Mouse (Mus musculus): Measurements from ENCODE around the gene Psat1.
A peak's percentile ranks its signal among the peaks of the same experiment; 100 is the strongest.

Gene Psat1

DNA sequence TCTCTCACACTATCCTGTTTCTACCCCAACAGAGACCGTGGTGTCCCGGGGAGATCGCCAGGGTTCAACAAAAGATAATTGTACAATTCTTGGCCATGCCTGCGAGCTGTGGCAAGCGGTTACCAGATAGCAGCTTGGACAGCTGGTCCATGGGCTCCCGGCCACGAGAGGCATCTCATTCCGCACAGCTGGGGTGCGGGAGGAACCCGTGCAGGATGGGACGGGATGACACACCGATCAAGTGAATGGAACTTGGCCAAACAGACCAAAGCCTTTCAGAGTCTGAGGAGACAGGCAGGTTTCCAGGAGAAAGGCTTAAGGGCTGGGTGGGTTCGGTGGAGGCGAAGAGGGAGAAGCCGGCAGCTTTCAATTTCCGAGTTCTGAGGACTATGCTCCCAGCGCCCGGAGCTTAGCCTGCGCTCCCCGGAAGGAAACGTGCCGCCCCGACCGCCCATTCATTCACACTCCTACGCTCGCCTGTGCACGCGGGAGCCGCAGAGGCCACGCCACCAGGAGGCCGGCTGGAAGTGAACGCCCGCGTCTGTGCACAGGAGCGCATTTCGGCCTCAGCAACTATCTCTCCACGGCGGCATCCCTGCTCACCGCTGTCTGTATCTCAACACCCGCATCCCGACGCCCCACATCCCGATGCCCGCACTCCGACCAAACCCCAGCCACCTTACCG is 22.8 kb downstream of the Psat1 start:
- peak; percentile 21 for DNase-seq (ENCODE audit: low spot score)

DNA sequence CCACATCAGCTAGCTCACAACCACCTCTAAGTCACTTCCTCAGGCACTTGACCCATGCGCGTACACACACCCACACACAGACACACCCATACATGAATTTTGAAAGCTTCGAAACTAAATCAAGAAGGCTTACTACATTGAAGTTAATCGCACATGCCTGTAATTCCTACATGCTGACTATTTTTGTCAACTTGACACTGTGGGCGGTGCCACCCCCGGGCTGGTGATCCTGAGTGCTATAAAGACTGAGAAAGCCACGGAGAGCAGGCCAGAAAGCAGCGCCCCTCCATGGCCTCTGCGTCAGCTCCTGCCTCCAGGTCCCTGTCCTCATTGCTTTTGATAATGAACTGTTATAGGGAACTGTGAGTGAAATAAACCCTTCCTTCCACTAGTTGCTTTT is 23.7 kb downstream of the Psat1 start:
- DNase-seq (ENCODE audit: low spot score): no peak

DNA sequence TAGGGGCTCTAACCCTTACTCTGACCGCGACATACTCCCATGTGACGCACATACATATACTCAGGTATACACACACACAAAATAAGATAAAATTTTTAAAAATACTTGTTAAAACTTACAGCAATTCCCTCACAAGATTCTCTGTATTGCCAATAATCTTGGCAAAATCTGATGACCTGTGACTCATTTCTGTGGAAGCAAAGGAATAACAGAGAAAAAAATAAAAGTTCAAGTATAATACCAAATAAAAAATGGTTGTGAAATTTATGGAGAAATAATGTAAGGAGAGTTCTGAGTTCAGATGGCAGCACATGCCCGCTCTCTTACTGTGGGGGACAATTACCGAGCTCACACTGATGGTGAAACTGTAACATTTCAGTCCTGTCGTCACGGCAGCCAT is 27.8 kb downstream of the Psat1 start:
- no peak for DNase-seq (ENCODE audit: low spot score)

DNA sequence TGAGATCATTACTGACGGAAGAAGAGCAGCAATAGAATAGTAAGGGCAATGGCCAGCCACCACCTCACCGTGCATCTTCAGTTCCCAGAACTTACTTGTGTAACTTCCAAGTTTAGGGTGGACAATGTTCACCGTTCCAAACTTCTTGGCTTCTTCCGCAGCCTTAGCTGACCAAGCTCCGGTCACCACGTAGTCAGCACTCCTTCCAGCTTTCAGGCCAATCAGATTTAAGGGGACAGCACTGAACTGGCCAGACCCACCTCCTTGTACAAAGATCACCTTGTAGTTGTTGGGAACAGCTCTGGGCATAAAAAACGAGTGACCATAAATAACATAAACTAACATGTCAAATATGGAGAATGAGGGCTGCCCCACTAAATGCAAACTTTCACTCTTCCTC is 29.0 kb downstream of the Psat1 start:
- DNase-seq (ENCODE audit: low spot score): no peak

DNA sequence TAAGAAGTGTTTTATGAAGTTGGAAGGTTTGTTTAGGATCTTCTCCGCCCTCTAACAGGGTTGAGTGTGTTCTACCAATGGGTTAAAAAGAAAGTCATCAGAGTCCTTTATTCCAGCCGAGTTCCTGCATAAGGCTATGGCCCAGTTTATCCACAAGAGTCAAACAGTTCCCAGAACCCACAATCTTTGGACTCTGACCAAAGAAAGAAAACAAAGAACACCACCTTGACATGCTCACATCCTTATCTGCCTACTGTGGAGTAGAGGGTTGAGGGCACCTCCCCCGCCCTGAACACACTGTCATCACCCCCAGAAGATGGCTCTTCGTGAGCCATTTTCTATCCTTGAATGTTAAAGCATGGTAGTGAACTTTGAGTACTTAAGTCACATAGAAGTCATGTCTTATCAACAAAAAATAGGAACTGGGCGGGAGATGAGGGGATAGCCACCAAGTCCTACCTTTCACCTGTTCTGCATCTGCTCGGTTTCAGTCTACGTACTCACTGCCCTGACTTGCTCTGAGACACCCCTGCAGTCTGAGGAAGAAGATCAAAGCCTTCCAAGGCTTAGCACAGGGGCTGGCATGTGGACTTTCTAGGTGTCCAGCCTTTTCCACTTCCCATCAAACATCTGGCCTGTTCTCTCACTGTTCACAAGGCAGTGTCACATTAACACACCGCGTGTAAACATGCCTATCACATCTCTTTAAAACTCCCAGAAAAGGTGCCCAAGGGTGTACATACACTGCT is 33.7 kb downstream of the Psat1 start:
- DNase-seq (ENCODE audit: low spot score): no peak

DNA sequence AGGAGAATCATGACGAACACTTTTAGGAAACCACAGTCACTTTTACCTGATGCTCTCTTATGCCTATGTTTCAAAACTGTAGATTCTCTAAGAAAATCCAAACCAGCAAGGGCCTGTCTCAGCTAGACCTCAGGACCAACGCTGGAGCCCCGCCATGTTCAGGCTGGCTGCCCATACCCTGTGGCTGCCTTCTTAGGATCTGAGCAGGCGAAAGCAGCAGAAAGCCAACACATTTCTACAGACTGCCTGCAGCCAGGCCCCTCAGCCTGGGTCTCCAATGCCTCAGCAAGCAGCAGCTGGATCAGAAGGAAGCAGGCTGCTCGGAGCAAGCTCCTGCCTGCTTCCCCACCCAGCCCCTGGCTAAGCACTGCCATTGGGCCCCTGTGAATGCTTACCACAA is 35.7 kb downstream of the Psat1 start:
- DNase-seq (ENCODE audit: low spot score): no peak

DNA sequence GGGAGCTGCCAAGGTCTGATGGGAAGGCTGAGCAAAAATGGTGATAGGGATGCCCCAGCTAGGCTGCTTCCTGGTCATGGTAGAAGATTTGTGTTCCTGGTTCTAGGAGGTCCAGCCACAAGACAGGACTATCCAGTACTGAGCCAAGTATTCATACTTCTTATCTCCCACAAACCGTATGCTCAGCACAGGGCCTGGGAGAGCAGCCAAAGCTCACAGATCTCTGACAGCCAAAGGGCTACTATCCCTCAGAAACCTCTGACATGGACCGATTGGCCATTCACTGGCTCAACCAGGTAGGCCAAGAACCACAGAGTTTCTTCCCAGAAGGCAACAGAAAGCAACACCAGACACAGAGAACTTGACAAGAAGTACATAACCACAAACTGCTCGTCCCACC is 36.1 kb downstream of the Psat1 start:
- no peak for DNase-seq (ENCODE audit: low spot score)

DNA sequence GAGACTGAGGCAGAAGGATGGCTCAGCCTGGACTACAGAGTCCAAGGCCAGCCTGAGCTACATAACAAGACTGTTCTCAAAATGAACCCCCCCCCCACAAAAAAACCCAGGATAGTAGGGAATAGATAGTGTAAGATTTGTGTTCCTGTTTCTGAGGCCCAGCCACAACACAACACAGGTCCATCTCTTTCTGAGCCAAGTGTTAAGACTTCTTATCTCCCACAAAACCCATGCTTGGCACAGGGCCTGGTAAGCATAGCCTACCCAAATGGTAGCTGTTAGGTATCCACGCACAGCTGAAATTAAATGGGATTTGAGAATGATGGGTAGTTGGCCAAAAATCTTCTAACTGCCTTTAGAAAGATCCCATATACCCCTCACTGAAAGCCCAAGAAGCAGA is 36.6 kb downstream of the Psat1 start:
- DNase-seq (ENCODE audit: low spot score): no peak

DNA sequence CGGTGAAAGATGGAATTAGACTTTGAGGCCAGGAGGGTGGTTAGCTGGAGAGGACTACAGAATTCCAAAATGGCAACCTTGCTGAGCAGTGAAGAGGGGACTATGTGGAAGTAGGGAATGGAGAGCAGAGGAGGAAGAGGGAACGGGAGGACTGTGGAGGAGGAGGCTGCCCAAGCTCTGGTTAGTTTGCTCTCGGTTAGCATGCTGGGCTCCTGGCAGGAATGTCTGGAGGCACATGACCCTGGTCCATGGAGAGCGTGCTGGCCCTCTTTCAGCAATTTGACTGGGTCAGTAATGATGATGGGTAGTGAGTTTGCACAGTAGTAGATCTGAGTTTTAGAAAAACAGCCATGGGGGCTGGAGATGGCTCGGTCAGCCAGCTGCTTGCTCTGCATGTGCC is 39.1 kb downstream of the Psat1 start:
- DNase-seq (ENCODE audit: low spot score): no peak

DNA sequence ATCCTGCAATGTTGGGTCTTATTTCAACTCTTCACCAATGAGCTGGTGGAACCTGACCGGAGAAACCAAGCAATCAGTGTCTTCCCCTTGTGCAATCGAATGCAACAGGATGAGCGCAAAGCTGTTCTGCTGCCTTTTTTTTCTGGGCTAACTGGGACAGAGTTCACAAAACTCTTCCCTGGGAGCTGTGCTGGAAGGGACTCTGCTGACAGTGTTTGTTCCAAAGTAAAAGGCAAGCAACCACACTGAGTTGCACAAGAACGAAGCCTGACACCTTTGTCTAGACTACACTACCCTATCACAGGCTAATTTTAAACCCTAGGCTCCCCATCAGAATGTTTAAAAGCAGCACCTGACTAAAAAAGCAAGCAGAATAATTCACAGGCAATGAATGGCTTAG is 42.4 kb downstream of the Psat1 start:
- no peak for DNase-seq (ENCODE audit: low spot score)

DNA sequence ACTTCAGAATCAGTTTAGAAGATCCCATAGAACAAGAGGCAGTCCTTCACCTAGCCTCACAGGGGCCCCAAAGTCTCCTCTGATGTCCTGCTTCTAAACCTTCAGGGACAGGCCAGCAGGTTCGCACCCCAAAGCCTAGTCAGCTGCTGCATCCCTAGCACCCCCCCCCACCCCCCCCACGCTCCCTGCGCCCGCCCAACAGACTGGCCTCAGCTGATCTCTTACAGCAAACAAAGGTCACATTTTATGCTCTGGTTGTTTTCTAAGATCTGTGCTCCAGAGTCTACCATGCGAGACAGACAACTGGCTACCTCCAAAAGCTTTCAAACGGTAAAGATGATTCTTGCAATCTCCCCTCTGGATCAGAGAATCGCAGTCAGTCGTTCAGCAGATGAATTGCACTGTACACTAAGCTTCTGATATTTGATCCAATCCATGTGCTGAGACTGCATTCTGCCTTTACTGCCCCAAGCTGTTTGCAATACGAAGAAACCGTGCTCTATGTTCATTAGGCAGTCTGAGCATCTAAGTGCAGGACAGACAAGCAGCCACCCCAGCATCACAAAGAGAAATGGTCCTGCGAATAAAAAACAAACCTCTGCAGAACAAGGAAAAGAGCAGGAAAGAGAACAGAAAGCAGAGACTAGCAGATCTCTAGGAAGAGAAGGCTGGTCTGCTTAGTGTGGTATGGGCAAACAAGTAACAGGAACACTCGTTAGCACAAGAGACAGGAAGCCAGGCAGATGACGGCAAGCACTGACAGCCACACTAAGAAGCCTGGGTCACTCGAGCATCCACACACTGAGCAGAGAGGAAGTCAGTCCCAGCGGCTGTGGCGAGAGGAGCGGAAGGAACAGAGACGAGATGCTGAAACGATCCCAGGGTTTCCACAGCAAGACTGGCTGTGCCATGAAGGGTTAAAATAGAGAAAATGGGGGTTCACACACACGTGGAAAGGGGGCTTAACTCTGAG is 43.3 kb downstream of the Psat1 start:
- DNase-seq (ENCODE audit: low spot score): no peak

DNA sequence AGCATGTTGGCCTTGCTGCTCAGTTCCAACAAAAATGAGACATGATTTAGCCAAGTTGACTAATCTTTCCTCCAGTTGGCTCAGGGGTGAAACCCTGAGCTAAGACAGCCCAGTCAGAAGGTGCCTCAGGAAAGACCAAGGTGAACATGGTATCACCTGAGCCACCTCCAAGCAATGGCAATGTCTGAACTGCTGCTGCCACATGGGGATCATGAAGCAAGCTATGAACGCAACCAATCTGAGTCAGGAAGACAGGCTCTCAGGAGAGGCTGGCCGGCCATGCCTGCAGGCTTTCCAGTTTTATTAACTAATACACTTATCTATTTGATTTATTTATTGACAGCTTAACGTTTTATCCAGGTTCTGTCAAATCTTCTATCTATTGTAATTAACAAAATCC is 51.5 kb downstream of the Psat1 start:
- DNase-seq (ENCODE audit: low spot score): no peak

DNA sequence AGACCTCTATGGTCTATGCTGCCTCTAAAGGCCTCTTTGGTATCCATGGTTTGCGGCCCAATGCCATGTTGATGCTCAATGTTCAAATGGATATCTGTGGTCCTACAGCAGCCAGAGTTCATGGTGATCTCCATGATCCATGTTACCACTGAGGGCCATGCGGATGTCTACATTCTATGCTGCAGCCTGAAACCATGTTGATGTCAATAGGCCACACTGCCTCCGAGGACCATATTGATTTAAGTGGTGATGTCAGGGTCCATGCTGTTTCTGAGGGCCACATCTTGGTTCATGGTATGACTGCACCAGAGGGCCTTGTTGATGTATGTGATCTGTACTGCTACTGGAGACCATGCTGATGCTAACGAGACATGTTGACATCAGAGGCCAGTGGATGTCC is 55.0 kb downstream of the Psat1 start:
- no peak for DNase-seq (ENCODE audit: low spot score)

DNA sequence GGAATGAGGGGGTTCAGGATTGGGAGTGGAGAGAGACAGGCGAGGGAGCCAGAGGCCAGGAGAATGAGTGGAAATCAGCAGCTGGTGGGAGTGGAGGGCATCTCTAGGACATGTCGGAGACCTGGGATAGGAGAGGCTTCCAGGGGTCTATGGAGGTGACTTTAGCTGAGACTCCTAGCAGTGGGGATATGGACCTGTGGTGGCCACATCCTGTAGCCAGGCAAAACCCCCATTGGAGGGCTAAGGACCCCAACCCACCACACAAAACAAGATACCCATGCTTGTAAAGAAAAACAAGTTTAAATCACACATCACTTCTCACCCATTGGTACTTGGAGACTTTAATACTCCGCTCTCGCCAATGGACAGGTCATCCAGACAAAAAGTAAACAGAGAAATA is 58.7 kb downstream of the Psat1 start:
- DNase-seq (ENCODE audit: low spot score): no peak

DNA sequence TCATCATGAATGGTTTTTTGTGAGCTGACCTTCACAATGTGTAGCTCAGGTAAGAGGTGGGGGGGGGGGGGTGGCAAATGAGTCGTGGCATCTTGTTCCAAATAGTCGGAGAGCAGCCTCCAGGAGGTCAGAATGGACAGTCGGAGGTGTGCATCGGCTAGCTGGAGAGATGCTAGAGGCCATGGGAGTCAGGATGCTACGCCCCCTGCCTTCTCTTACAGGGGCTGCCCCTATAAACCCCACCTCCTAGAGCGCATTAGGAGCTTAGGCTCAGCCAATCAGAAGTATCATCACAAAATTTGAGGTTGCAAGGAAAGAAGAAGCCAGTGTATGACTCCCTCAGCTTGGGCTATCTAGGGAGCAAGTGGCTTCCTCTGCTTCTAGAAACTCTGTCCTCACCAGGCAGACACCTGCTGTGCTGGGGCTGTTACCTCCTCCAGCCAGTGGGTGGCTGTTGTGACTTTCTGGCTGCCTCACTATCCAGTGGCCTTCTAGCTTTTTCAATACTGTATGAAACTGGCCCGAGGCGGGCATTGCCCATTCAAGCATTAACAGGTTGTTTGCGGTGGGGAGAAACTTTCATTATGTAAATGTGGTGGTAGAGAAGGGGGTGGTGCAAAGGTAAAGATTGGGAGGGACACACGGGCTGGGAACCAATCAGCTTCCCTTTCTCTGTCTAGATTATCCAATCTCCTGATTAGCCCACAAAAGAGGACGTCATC is 64.3 kb downstream of the Psat1 start:
- no peak for DNase-seq (ENCODE audit: low spot score)

DNA sequence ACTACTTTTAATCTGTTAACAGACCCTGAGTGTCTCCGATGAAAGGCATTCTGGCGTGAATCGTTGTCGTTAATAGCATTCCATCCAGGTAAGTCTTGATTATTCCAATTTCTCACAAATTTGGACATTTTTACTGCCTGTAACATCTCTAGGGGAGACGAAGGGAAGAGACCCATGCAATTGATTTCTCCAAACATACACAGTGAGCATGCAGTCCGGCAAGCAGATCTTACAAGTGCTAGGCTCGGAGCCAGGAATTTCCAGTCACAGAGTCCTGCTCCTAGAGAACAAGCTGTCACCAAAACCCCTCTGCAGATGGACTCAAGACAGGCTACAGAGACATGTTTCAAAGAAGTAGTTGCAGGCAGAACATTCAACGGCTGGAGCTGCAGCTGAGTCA is 66.4 kb downstream of the Psat1 start:
- no peak for DNase-seq (ENCODE audit: low spot score)

DNA sequence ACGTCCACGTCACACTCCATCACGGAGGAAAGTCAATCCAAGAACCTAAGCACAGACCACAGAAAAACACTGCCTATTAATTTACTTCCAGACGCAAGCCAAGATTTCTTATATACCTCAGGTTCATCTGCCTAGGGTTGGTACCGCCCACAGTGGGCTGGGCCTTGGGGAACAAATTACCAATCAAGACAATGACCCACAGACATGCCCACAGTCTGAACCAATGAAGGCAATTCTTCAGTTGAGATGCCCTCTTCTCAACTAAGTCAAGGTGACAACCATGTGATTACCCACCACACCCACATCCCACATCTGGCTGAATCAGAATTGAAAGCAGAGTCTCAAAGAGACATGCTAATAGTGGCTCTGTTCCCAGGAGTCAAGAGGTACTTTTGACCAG is 67.9 kb downstream of the Psat1 start:
- no peak for DNase-seq (ENCODE audit: low spot score)

DNA sequence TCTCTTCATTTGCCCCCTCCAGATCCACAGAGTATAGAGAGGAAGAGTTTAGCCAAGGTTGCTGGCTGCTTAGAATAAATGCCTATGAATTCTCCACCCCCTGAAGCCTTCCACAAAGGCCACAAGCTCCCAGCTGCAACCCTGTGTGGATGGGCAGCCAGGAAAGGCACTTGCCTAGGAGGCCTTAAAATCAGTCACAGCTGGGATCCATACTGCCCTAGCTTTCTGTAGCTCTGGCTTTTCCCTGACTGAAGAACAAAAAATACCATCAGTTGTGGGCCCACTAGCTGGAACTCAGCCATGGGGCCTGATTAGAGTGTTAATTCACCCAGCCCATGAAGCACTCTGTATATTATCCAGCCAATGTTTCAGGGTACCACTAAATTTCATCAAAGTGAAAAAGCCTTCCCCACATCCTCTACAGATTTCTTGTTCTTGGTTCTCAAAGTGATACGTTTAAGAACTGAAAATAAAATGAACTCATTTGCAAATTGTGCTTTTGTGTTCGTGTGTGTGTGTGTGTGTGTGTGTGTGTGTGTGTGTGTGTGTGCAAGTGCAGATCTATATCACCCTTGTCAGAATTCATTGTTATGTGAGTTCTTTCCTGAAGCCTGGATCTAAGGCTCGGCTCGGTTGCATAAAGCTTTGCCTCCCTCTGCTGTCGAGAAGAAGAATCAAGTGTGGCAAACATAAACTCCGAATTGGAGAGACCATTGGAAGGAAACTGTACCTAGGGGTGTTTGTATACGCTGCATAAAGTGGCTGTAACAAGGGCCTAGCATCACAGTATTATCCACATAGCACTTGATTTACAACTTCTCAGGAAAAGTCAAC is 78.1 kb downstream of the Psat1 start:
- DNase-seq (ENCODE audit: low spot score): no peak

DNA sequence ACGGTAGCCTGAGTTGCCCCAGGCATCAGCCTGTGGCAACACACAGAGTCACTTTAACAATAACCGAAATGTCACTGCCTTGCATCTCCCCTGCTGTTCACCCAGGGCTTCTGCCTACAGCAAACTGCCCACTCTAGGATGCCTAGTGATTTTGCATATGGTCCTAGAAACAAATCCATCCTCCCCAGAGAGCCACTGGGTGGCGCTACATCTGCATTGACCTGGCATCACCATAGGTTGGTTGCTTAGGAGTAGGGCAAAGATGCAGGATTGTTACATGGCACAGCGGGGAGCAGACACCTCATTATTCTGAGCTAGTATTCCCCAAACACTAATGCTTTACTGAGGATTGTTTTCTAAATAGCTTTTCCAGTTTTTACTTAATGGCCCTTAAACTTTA is 80.3 kb downstream of the Psat1 start:
- DNase-seq (ENCODE audit: low spot score): no peak

DNA sequence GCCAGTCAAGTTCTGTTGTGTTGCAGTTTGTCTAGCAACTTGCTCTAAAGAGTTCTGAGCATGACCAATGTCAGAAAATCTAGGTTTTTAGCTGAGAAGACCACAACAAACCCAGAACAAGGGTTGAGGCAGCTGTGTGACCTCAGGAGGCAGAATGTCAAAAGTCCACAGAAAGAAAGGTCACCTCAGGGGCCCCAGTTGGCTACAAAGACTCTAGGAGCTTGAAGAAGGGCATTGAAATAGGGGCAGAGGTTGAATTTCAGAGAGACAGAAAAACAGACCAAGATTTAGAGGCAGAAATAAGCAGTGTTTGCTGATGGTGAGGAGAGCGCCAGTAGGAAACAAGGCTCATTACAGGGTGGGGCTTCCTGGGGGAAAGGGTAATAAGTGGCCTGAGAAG is 81.0 kb downstream of the Psat1 start:
- DNase-seq (ENCODE audit: low spot score): no peak

DNA sequence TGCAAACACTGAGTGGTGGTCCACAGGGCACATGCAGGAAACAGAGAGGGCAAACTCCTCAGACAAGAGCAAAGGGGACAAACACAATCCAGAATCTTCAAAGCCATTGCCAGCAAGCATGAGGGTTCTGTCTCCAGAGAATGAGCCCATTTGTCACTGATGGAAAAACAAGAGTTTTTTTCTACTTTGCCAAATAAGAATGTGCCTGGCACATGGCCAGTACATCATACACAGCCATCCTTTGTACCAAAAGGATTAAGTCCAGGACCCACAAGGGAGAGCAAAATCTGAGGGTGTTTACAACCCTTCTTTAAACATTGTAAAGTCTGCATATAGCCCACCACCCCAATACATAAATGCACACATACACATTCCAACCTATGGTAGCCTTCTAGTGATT is 81.7 kb downstream of the Psat1 start:
- no peak for DNase-seq (ENCODE audit: low spot score)

Measured in ovary, postnatal 10 days (tissue).